Mouse (Mus musculus): Measurements from ENCODE around the gene Epop. TPM values are rescaled to one million over a fixed set of nuclear protein-coding genes. Genes with fewer than 3 reads are reported as not detected.
A peak's percentile ranks its signal among the peaks of the same experiment; 100 is the strongest.

The Epop gene
- polyA plus RNA-seq, 1 experiment from 2014 or later: 1.1 TPM

DNA sequence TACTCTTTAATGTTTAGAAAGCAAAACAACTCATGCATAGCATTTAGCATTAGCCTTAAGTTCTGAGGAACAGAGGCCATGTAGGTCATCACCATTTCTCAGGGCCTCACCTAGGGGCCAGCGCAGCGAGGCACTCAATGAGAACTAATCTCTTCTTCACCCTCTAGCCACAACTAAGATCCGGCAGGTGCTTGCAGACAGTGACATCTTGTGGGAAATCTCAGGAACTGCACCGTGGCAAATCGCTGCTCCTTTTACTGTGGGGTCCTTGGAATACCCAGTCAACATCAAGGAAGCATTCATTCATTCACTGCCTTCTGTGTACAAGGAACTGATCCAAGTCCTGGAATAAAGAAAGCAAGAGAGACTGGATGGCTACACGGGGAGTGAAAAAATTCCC lies 7.1 kb downstream of the Epop start:
- H3K9me3 ChIP-seq (ENCODE audit: control insufficient read depth): no peaks in the 10 kb centered on the region
- no peak for ATAC-seq

DNA sequence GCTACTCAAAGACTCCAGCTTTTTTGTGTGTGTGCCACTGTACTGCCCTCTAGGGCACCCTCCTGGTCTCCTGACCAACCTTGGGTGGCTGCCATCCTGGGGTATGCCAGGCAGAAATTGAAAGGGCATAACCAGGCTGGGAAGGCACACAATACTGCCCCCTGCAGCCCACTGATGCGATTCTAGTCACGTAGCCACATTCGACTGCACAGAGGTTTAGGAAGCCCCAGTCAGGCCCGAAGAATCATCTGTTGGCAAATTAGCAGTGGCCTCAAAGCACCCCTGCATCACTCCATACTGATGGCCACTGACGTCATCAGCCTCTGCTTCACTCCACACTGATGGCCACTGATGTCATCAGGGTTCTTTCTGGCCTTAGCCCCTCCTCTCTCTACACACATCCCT lies 10.1 kb downstream of the Epop start:
- H3K4me2 ChIP-seq (replicated peaks; ENCODE audit: low read depth): no peak overlapping the region
- 67% methylated on average over 5 of the region's 5 CpGs for WGBS
- no peak overlapping the region for H3K9ac ChIP-seq (ENCODE audit: low read depth, low read length)
- H3K4me3 ChIP-seq (ENCODE audit: low read depth, low read length): no peak overlapping the region
- no peak overlapping the region for H3K27ac ChIP-seq (ENCODE audit: low read depth, low read length)
- no peaks in the 10 kb centered on the region for H3K4me1 ChIP-seq (replicated peaks; ENCODE audit: control insufficient read depth, insufficient read depth, low read length)
- peaks cover 22% of the 10 kb centered on the region for H3K27me3 ChIP-seq (replicated peaks; ENCODE audit: control insufficient read depth, insufficient read depth, low read length)
- ATAC-seq: no peak
- no peaks in the 10 kb centered on the region for H3K9me3 ChIP-seq (ENCODE audit: control insufficient read depth)
- TF ChIP-seq CTCF (IDR thresholded peaks at IDR 0.05; ENCODE audit: low read depth): peak; percentile 68
- H3K36me3 ChIP-seq (ENCODE audit: control insufficient read depth, insufficient read depth): no peaks in the 10 kb centered on the region

More for the DNA sequence above, 7.1 kb downstream of the Epop start:
- Histone ChIP-seq H3K4me2 (replicated peaks; ENCODE audit: low read depth) (no peak overlapping the region), H3K36me3 (ENCODE audit: control insufficient read depth, insufficient read depth) (no peaks in the 10 kb centered on the region), H3K4me3 (ENCODE audit: low read depth, low read length) (no peak overlapping the region), H3K9ac (ENCODE audit: low read depth, low read length) (no peak overlapping the region), H3K27me3 (replicated peaks; ENCODE audit: control insufficient read depth, insufficient read depth, low read length) (peaks cover 38% of the 10 kb centered on the region), H3K4me1 (replicated peaks; ENCODE audit: control insufficient read depth, insufficient read depth, low read length) (no peaks in the 10 kb centered on the region), H3K27ac (ENCODE audit: low read depth, low read length) (no peak overlapping the region)
- WGBS: 2% methylated on average over 6 of the region's 6 CpGs
- TF ChIP-seq CTCF (IDR thresholded peaks at IDR 0.05; ENCODE audit: low read depth): peak; percentile 98

DNA sequence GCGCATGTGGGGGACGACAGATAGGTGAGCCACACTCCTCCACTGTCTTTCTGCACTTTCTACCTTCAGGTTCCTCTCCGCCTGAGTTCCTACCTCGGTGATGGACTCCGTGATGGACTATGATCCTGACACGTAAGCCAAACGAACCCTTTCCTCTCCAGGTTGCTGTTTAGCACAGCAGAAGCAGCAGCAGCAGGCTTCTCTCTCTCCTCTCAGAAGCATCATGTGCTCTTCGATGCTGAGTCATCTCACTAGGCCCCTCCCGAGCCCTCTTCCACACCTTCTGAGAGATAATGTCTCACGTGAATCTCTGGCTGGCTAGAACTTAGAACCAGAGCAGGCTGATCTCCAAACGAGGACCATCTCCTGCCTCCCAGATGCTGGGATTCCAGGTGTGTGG lies 11.1 kb downstream of the Epop start:
- H3K27ac ChIP-seq (ENCODE audit: low read depth, low read length): no peak overlapping the region
- no peak for TF ChIP-seq CTCF (IDR thresholded peaks at IDR 0.05; ENCODE audit: low read depth)
- no peak overlapping the region for H3K4me2 ChIP-seq (replicated peaks; ENCODE audit: low read depth)
- no peaks in the 10 kb centered on the region for H3K4me1 ChIP-seq (replicated peaks; ENCODE audit: control insufficient read depth, insufficient read depth, low read length)
- H3K4me3 ChIP-seq (ENCODE audit: low read depth, low read length): no peak overlapping the region
- peak; percentile 73 for ATAC-seq
- WGBS: 24% methylated on average over 11 of the region's 11 CpGs
- H3K9me3 ChIP-seq (ENCODE audit: control insufficient read depth): no peaks in the 10 kb centered on the region
- H3K36me3 ChIP-seq (ENCODE audit: control insufficient read depth, insufficient read depth): no peaks in the 10 kb centered on the region
- no peak overlapping the region for H3K9ac ChIP-seq (ENCODE audit: low read depth, low read length)
- H3K27me3 ChIP-seq (replicated peaks; ENCODE audit: control insufficient read depth, insufficient read depth, low read length): peaks cover 13% of the 10 kb centered on the region

DNA sequence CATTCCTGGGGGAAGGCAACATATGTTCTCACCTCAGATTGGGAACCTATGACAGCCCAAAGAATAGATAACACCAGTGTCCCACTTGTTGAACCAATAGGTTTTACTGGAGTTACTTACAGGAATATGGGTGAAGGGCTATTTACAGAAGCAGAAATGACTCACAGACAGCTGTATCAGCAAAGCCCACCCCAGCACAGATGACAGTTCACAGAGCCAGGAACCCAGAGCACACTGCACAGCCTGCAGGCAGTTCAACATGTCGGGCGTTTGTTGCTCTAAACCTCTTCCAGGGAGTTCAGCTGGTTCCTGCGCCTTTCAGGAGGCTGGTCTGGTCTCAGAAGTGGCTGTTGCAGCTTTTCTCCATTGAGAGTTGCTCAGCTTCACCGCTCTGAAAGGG lies 14.2 kb downstream of the Epop start:
- H3K36me3 ChIP-seq (ENCODE audit: control insufficient read depth, insufficient read depth): no peaks in the 10 kb centered on the region
- no peaks in the 10 kb centered on the region for H3K9me3 ChIP-seq (ENCODE audit: control insufficient read depth)
- no peak for TF ChIP-seq CTCF (IDR thresholded peaks at IDR 0.05; ENCODE audit: low read depth)
- H3K4me2 ChIP-seq (replicated peaks; ENCODE audit: low read depth): no peak overlapping the region
- ATAC-seq: no peak
- H3K27ac ChIP-seq (ENCODE audit: low read depth, low read length): no peak overlapping the region
- H3K9ac ChIP-seq (ENCODE audit: low read depth, low read length): no peak overlapping the region
- no peak overlapping the region for H3K4me3 ChIP-seq (ENCODE audit: low read depth, low read length)
- H3K4me1 ChIP-seq (replicated peaks; ENCODE audit: control insufficient read depth, insufficient read depth, low read length): no peaks in the 10 kb centered on the region
- H3K27me3 ChIP-seq (replicated peaks; ENCODE audit: control insufficient read depth, insufficient read depth, low read length): peaks cover 11% of the 10 kb centered on the region; the same call in 1 of the 2 replicates
- WGBS: 75% methylated on average over 4 of the region's 4 CpGs

DNA sequence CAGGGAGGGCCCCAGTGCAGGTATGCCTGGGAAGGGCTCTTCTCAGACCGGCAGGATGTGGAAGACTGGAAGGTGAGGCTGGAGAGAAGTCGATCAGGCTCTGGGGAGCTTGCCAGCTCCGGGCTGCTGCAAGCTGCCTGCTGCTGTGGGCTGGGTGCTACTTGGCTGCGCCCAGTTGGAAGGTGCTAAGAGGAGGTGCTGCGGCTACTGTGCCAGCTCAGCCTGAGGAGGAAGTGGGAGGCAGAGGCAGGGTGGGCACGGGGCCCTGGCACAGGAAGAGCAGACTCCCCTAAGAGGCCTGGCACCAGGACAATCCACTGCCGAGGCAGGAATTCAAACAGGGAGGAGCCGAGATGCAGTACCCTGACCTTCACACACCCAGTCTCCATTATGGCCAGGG lies 18.4 kb downstream of the Epop start:
- 57% methylated on average over 8 of the region's 8 CpGs for WGBS
- TF ChIP-seq CTCF (IDR thresholded peaks at IDR 0.05; ENCODE audit: low read depth): no peak

DNA sequence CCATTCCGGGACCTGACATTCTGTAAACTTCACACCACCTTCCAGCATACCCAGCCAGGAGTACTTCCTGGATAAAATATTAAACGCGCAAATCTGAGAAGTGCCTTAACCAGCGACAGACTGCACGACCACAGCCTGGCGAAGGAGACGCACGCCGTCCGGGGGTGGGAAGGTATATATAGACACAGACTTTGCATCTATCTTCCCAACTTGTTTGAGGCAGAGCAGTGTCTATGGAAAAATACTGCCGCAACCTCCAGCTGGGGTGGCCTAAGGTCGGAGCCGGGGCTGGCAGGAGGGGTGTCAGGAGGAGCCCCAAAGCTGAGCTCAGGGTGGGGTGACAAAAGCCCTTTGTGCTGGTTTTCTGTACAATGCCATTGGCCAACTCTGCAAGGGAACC lies 19.8 kb downstream of the Epop start:
- WGBS: 80% methylated on average over 13 of the region's 13 CpGs

More for the DNA sequence above, 18.4 kb downstream of the Epop start:
- no peak overlapping the region for H3K27ac ChIP-seq (ENCODE audit: low read depth, low read length)
- no peak overlapping the region for H3K4me3 ChIP-seq (ENCODE audit: low read depth, low read length)
- no peak overlapping the region for H3K4me2 ChIP-seq (replicated peaks; ENCODE audit: low read depth)
- ATAC-seq: no peak
- 0 out of 2 replicates have a peak, but pooled peaks cover under 1% of the 10 kb centered on the region for H3K27me3 ChIP-seq (replicated peaks; ENCODE audit: control insufficient read depth, insufficient read depth, low read length)
- H3K9me3 ChIP-seq (ENCODE audit: control insufficient read depth): no peaks in the 10 kb centered on the region
- H3K9ac ChIP-seq (ENCODE audit: low read depth, low read length): no peak overlapping the region
- H3K36me3 ChIP-seq (ENCODE audit: control insufficient read depth, insufficient read depth): no peaks in the 10 kb centered on the region
- no peaks in the 10 kb centered on the region for H3K4me1 ChIP-seq (replicated peaks; ENCODE audit: control insufficient read depth, insufficient read depth, low read length)

DNA sequence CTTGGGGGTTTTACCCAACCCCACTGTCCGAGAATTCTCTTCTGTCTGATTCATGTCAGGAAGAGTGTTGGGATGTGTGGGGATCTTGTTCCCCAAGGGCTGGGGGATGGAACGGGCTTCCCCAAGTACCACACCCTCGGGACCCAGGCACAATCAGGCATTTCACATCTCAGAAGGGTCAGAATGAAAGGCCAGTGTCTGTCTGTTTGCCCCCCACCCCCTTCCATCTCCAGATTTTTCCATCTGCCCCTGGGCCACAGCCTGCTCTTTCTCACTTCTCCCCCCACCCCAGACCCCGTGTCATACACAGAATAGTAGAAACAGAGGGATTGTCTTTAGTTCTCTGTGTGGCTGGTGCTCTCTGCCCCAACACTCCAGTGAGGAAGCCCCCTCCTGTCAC lies 20.6 kb downstream of the Epop start:
- H3K27me3 ChIP-seq (replicated peaks; ENCODE audit: control insufficient read depth, insufficient read depth, low read length): no peaks in the 10 kb centered on the region
- H3K27ac ChIP-seq (ENCODE audit: low read depth, low read length): no peak overlapping the region
- H3K4me1 ChIP-seq (replicated peaks; ENCODE audit: control insufficient read depth, insufficient read depth, low read length): no peaks in the 10 kb centered on the region
- no peak for TF ChIP-seq CTCF (IDR thresholded peaks at IDR 0.05; ENCODE audit: low read depth)
- no peak overlapping the region for H3K9ac ChIP-seq (ENCODE audit: low read depth, low read length)
- H3K4me2 ChIP-seq (replicated peaks; ENCODE audit: low read depth): no peak overlapping the region
- H3K36me3 ChIP-seq (ENCODE audit: control insufficient read depth, insufficient read depth): no peaks in the 10 kb centered on the region
- ATAC-seq: no peak
- 63% methylated on average over 4 of the region's 4 CpGs for WGBS
- H3K9me3 ChIP-seq (ENCODE audit: control insufficient read depth): no peaks in the 10 kb centered on the region
- H3K4me3 ChIP-seq (ENCODE audit: low read depth, low read length): no peak overlapping the region

More for the DNA sequence above, 19.8 kb downstream of the Epop start:
- H3K27me3 ChIP-seq (replicated peaks; ENCODE audit: control insufficient read depth, insufficient read depth, low read length): no peaks in the 10 kb centered on the region
- H3K9me3 ChIP-seq (ENCODE audit: control insufficient read depth): no peaks in the 10 kb centered on the region
- H3K4me1 ChIP-seq (replicated peaks; ENCODE audit: control insufficient read depth, insufficient read depth, low read length): no peaks in the 10 kb centered on the region
- H3K4me3 ChIP-seq (ENCODE audit: low read depth, low read length): no peak overlapping the region
- no peak for TF ChIP-seq CTCF (IDR thresholded peaks at IDR 0.05; ENCODE audit: low read depth)
- H3K27ac ChIP-seq (ENCODE audit: low read depth, low read length): no peak overlapping the region
- ATAC-seq: no peak
- no peaks in the 10 kb centered on the region for H3K36me3 ChIP-seq (ENCODE audit: control insufficient read depth, insufficient read depth)
- no peak overlapping the region for H3K9ac ChIP-seq (ENCODE audit: low read depth, low read length)
- no peak overlapping the region for H3K4me2 ChIP-seq (replicated peaks; ENCODE audit: low read depth)
